Mouse (Mus musculus) midbrain, embryonic 13.5 days (tissue): ENCODE data around the gene Kif26b. TPM values are rescaled to one million over a fixed set of nuclear protein-coding genes. Genes with fewer than 3 reads are reported as not detected.
A peak's percentile ranks its signal among the peaks of the same experiment; 100 is the strongest.

ENCODE experiments used
- ATAC-seq: fragments of 200-750 bp; cut with Nextera tagmentation; 2 replicates; pipeline ENCODE4 v1.8.0; 2017; ENCODE audit warnings: mild to moderate bottlenecking, moderate TSS enrichment, moderate library complexity
- H3K27ac ChIP-seq: fragments of 300-500 bp; sonication (generic); 2 replicates; pipeline ENCODE4 v1.5.1; 2015; ENCODE audit warnings: inconsistent platforms, mild to moderate bottlenecking, moderate library complexity
- H3K27me3 ChIP-seq: fragments of 300-500 bp; sonication (generic); 2 replicates; pipeline ENCODE4 v1.6.1; 2015; ENCODE audit warnings: mild to moderate bottlenecking, inconsistent platforms
- H3K36me3 ChIP-seq: fragments of 300-500 bp; sonication (generic); 2 replicates; pipeline ENCODE4 v1.6.1; 2015; ENCODE audit warnings: mild to moderate bottlenecking, inconsistent platforms
- H3K4me1 ChIP-seq: fragments of 300-500 bp; sonication (generic); replicated peaks from 2 replicates; pipeline ENCODE4 v1.6.1; 2015; ENCODE audit warnings: inconsistent platforms
- H3K4me2 ChIP-seq: fragments of 300-500 bp; sonication (generic); replicated peaks from 2 replicates; pipeline ENCODE4 v1.6.1; 2015; ENCODE audit warnings: moderate library complexity, mild to moderate bottlenecking, inconsistent platforms
- H3K4me3 ChIP-seq: fragments of 300-500 bp; sonication (generic); replicated peaks from 2 replicates; pipeline ENCODE4 v1.5.1; 2015; ENCODE audit warnings: mild to moderate bottlenecking, inconsistent platforms
- H3K9ac ChIP-seq: fragments of 300-500 bp; sonication (generic); replicated peaks from 2 replicates; pipeline ENCODE4 v1.6.1; 2015; ENCODE audit warnings: mild to moderate bottlenecking, inconsistent platforms
- H3K9me3 ChIP-seq: fragments of 300-500 bp; sonication (generic); 2 replicates; pipeline ENCODE4 v1.6.1; 2016; ENCODE audit warnings: mild to moderate bottlenecking, inconsistent platforms
- WGBS: fragments of 180-500 bp; shearing (Covaris S2); methylation state at CpG from one replicate; pipeline ENCODE4 v1.1.7; 2015; 5-methylcytosine and 5-hydroxymethylcytosine counted together
- polyA plus RNA-seq: library from polyadenylated mRNA; unstranded; fragments of >200 nt; fragmentation: Nextera tagmentation; extraction: Ambion mirVana; gene quantifications from 2 replicates; pipeline ENCODE4 v1.2.1, GENCODE M21; 2015

The Kif26b gene
- polyA plus RNA-seq, 1 experiment from 2014 or later: 5.7 TPM

DNA sequence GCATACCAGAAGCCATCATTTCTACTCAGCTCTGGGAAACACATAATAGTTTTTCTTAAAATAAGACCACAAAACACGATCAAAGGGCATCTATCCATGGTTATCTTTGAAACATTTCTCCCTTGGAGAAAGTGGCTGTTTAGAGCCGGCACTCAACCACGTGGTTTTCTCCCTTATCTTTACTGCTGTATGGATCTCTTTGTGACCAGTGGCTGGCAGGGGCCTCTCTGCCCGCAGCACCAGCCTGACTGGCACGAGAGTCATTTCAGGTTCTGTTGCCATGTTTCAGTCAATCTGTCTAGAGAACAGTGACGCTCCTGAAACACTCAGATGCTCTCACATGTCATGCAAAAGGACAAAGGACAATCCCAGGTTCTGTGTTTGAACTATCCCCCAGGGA is 241.1 kb downstream of the Kif26b start:
- no peaks in the 10 kb centered on the region for H3K36me3 ChIP-seq
- no peak overlapping the region for H3K9ac ChIP-seq
- no peaks in the 10 kb centered on the region for H3K9me3 ChIP-seq
- no peak for ATAC-seq
- H3K4me1 ChIP-seq: no peaks in the 10 kb centered on the region
- H3K4me3 ChIP-seq: no peak overlapping the region
- 90% methylated on average over 6 of the region's 6 CpGs for WGBS
- H3K27me3 ChIP-seq: no peaks in the 10 kb centered on the region
- no peak overlapping the region for H3K27ac ChIP-seq
- H3K4me2 ChIP-seq: no peak overlapping the region

DNA sequence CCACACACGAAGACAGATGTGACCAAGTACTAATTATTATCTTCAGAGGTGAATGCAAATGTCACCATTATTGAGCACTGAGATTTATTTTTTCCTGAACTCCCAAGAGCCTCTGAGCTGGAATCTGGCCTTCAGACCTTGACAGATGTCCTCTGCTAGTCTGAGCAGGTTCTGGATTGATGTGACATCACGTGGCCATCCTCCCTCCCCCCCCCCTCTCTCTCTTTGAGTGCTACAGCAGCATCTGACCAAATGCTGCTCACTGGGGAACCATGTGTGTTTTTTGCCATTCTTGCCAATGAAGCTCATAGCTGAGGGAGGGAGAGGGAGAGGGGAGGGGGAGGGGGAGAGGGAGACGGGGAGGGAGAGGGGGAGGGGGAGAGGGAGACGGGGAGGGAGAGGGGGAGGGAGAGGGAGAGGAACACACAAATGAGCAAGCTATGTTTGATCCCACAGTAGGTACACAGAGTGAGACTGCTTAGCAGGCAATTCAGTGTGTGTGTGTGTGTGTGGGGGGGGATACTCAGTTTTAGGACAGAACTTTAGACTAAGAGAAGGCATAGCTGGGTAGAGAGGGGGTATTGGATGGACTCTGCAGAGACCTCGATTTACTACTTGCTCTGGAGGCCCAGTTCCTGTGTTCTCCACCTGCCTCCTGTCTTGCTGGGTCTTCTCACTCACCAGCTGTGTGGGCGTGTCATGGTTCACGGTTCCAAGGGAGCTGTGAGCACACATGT is 241.9 kb downstream of the Kif26b start:
- H3K36me3 ChIP-seq: no peaks in the 10 kb centered on the region
- H3K9ac ChIP-seq: no peak overlapping the region
- no peak overlapping the region for H3K4me2 ChIP-seq
- no peaks in the 10 kb centered on the region for H3K9me3 ChIP-seq
- H3K4me3 ChIP-seq: no peak overlapping the region
- no peaks in the 10 kb centered on the region for H3K27me3 ChIP-seq
- WGBS: 64% methylated on average over 6 of the region's 7 CpGs
- no peaks in the 10 kb centered on the region for H3K4me1 ChIP-seq
- no peak; the same call in 1 of the 2 replicates for ATAC-seq
- no peak overlapping the region for H3K27ac ChIP-seq

- Histone ChIP-seq H3K27ac (no peak overlapping the region), H3K9me3 (peaks cover 7% of the 10 kb centered on the region; the same call in 1 of the 2 replicates), H3K27me3 (no peaks in the 10 kb centered on the region), H3K4me1 (no peaks in the 10 kb centered on the region), H3K4me3 (no peak overlapping the region), H3K4me2 (no peak overlapping the region), H3K36me3 (no peaks in the 10 kb centered on the region), H3K9ac (no peak overlapping the region)
- WGBS: 9% methylated on average over 2 of the region's 2 CpGs
- ATAC-seq: no peak
Measured at GRCm38 (mm10) chr1:178779742-178780141, 250.8 kb downstream of the Kif26b start.

- no peak overlapping the region for H3K4me3 ChIP-seq
- H3K4me1 ChIP-seq: no peaks in the 10 kb centered on the region
- WGBS: 98% methylated on average over 6 of the region's 6 CpGs
- no peaks in the 10 kb centered on the region for H3K9me3 ChIP-seq
- no peak overlapping the region for H3K27ac ChIP-seq
- no peaks in the 10 kb centered on the region for H3K27me3 ChIP-seq
- ATAC-seq: no peak
- no peak overlapping the region for H3K4me2 ChIP-seq
- H3K36me3 ChIP-seq: no peaks in the 10 kb centered on the region
- no peak overlapping the region for H3K9ac ChIP-seq
Measured at GRCm38 (mm10) chr1:178784043-178784442, 255.1 kb downstream of the Kif26b start.

DNA sequence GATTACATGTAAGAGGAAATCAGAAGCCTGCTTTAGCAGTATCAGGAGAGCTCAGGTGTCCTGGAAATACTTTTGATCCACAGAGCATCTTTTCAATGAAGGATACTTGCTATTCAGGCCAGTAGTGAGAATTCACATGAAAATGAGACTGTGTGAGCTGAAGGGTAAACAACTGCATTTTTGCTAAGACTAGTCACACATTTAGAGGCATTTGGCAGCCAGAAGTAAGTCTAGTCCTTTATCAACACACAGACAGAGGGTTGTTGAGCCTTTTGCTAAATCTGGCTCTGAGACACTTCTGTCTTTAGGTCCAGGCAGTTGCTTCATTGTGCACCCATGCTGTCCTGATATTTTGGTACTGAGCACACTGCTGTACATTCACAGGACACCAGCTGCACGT is 262.3 kb downstream of the Kif26b start:
- WGBS: 51% methylated on average over 1 of the region's 1 CpGs
- Histone ChIP-seq H3K4me3 (no peak overlapping the region), H3K4me2 (no peak overlapping the region), H3K4me1 (no peaks in the 10 kb centered on the region), H3K9me3 (no peaks in the 10 kb centered on the region), H3K9ac (no peak overlapping the region), H3K27ac (no peak overlapping the region), H3K36me3 (no peaks in the 10 kb centered on the region), H3K27me3 (no peaks in the 10 kb centered on the region)
- no peak for ATAC-seq

DNA sequence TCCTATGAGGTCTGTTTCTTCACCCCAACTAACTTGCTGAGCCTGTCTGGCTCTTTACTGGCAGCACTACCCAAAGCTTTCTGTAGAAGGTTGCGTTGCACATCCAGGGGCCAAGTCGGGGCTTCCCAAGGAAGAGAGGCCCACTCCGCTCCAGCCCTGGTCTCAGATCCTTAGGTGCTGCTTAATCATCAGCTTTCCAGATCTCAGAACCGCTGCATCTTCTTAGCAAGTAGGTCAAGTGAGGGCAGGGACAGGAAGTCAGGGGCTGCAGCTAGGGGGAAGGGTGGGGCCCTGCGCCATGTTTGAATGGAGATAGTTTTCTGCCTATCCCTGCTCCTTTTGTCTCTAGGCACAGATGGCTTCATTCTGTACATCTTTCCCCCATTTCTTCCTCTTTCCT is 263.8 kb downstream of the Kif26b start:
- H3K9me3 ChIP-seq: no peaks in the 10 kb centered on the region
- no peaks in the 10 kb centered on the region for H3K36me3 ChIP-seq
- H3K27me3 ChIP-seq: no peaks in the 10 kb centered on the region
- 89% methylated on average over 5 of the region's 5 CpGs for WGBS
- no peak for ATAC-seq
- H3K4me2 ChIP-seq: no peak overlapping the region
- H3K4me1 ChIP-seq: no peaks in the 10 kb centered on the region
- H3K27ac ChIP-seq: no peak overlapping the region
- H3K4me3 ChIP-seq: no peak overlapping the region
- H3K9ac ChIP-seq: no peak overlapping the region

DNA sequence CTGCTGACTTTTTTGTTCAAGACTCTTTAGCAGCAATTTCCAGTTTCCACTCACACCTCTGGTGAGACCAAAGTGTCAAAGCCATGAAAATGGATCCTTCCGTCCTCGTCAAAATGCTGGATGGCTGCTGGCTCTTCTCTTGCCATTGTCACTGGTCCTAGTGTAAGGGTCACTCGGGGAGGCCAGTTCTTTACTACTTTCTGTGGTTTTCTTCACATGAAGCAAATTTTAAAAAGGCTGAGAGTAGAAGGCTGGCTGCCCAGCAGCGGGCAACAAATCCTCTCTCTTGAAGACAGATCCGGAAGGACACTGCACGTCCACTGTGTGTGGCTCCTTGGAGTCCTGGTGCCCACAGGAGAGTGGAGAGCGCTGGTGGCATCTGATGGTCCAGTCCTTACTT is 265.9 kb downstream of the Kif26b start:
- Histone ChIP-seq H3K27ac (no peak overlapping the region), H3K4me2 (no peak overlapping the region), H3K9me3 (no peaks in the 10 kb centered on the region), H3K27me3 (no peaks in the 10 kb centered on the region), H3K9ac (no peak overlapping the region), H3K36me3 (no peaks in the 10 kb centered on the region), H3K4me3 (no peak overlapping the region), H3K4me1 (peaks cover 14% of the 10 kb centered on the region)
- 90% methylated on average over 7 of the region's 7 CpGs for WGBS
- no peak for ATAC-seq

DNA sequence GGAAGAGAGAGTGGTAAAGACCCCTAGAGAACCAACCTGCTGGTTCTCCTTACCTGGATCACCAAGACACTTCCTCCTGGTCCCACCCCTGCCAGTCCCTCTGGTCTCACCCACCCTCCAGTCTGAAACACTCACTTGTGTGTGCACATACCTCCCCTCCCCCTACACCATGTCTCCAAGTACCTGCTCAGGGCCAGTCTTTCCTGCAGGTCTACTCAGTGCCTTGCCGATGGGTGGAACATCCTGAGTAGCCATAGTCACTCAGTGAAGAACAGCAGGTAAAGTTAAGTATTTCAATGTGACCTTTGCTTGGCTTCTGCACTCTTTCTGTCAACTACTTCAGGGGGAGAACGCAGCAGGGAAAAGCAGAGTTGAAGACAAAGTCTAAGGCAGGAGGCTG is 268.5 kb downstream of the Kif26b start:
- Histone ChIP-seq H3K4me1 (peaks cover 16% of the 10 kb centered on the region), H3K9me3 (no peaks in the 10 kb centered on the region), H3K36me3 (no peaks in the 10 kb centered on the region), H3K9ac (no peak overlapping the region), H3K27ac (no peak overlapping the region), H3K4me2 (no peak overlapping the region), H3K4me3 (no peak overlapping the region), H3K27me3 (no peaks in the 10 kb centered on the region)
- 88% methylated on average over 2 of the region's 2 CpGs for WGBS
- peak; percentile 60; the same call in 1 of the 2 replicates for ATAC-seq

DNA sequence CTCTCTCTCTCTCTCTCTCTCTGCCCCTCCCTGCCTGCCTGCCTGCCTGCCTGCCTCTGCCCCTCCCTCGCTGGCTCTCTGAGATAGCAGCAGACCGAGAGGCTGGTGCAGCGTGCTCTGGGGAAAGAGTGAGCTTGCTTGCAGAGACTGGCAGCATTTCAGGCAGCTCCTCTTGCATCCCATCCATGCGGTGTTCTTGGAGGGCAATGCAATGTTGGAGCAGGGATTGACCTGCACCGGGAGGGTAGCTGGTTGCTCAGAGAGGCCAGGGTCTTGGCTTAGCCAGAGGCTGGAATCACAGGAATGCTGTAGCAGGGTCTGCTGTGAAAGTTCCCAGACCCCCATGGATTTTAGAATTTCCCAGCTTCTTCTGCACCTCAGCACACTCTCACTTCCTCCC is 269.4 kb downstream of the Kif26b start:
- peak; percentile 67 for ATAC-seq
- no peaks in the 10 kb centered on the region for H3K27me3 ChIP-seq
- H3K4me1 ChIP-seq: peaks cover 16% of the 10 kb centered on the region
- H3K9me3 ChIP-seq: no peaks in the 10 kb centered on the region
- H3K4me3 ChIP-seq: peak overlapping the region; percentile 20
- WGBS: 4% methylated on average over 5 of the region's 5 CpGs
- no peaks in the 10 kb centered on the region for H3K36me3 ChIP-seq
- H3K9ac ChIP-seq: peak overlapping the region; percentile 53; the same call in 1 of the 2 replicates
- peak overlapping the region; percentile 44 for H3K27ac ChIP-seq
- H3K4me2 ChIP-seq: peak overlapping the region; percentile 39

DNA sequence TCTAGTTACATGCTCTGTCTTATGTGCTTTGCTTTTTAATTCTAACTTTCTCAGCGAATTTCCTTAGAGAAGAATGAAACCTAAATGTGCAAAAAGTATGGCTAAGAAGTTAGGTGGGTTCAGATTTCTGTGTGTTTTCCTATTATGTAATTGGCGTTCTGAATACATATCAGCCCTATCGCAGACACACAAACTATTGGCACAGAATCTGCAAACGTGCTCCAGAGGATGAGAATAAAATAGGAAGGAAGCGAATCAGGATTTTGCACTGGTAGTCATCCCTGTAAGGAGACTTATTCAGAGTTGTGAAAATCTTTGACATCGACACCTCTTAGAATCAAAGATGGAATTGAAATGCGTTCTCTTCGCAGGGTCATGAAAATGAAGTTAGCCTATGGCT is 270.0 kb downstream of the Kif26b start:
- no peak overlapping the region for H3K27ac ChIP-seq

GRCm38 (mm10) chr1:178799836-178800552 is 271.1 kb downstream of the Kif26b start:
- no peak overlapping the region for H3K9ac ChIP-seq
- H3K27me3 ChIP-seq: no peaks in the 10 kb centered on the region
- H3K9me3 ChIP-seq: no peaks in the 10 kb centered on the region
- 0 out of 2 replicates have a peak overlapping the region, but pooled peaks have one; percentile 9 for H3K4me2 ChIP-seq
- 77% methylated on average over 11 of the region's 11 CpGs for WGBS
- ATAC-seq: no peak
- H3K4me3 ChIP-seq: no peak overlapping the region
- H3K4me1 ChIP-seq: peaks cover 16% of the 10 kb centered on the region
- H3K36me3 ChIP-seq: no peaks in the 10 kb centered on the region
- no peak overlapping the region for H3K27ac ChIP-seq

More for the DNA sequence above, 270.0 kb downstream of the Kif26b start:
- Histone ChIP-seq H3K9ac (no peak overlapping the region), H3K4me1 (peaks cover 16% of the 10 kb centered on the region), H3K4me3 (peak overlapping the region; percentile 20; the same call in 1 of the 2 replicates), H3K27me3 (no peaks in the 10 kb centered on the region), H3K4me2 (peak overlapping the region; percentile 39; the same call in 1 of the 2 replicates), H3K36me3 (no peaks in the 10 kb centered on the region), H3K9me3 (no peaks in the 10 kb centered on the region)
- no peak for ATAC-seq
- 73% methylated on average over 8 of the region's 8 CpGs for WGBS

DNA sequence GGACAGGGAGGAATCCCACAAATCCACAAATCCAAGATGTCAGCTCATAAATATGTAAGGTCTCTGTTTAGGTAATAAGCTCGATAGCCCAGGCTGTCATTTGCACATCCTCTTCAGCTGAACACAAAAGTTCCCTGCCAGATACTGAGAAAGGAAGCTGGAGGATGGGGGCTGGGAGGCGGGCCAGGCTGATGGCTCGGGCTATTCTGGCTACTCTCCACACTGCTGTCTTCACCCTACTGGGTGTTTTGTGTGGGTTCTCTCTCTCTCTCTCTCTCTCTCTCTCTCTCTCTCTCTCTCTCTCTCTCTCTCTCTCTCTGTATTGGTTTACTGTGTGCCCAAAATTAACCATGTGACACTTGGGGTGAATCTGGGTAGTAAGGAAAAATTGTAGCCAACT is 274.2 kb downstream of the Kif26b start:
- Histone ChIP-seq H3K4me2 (no peak overlapping the region), H3K4me3 (no peak overlapping the region), H3K36me3 (no peaks in the 10 kb centered on the region), H3K27me3 (no peaks in the 10 kb centered on the region), H3K9ac (no peak overlapping the region), H3K9me3 (no peaks in the 10 kb centered on the region), H3K4me1 (peaks cover 16% of the 10 kb centered on the region), H3K27ac (no peak overlapping the region)
- WGBS: 35% methylated on average over 3 of the region's 3 CpGs
- 0 out of 2 replicates have a peak, but pooled peaks have one; percentile 27 for ATAC-seq
